Mouse (Mus musculus) CH12F3 (cell line): Measurements from ENCODE around the gene Dyx1c1.

ENCODE experiments used
- in situ Hi-C: fragments of 300-500 bp; cut with MboI; formaldehyde crosslinking; loops from 2 replicates; pipeline ENCODE4 v1.14.3; 2020; ENCODE audit warnings: low sequenced_read_pairs

Dyx1c1 gene

DNA sequence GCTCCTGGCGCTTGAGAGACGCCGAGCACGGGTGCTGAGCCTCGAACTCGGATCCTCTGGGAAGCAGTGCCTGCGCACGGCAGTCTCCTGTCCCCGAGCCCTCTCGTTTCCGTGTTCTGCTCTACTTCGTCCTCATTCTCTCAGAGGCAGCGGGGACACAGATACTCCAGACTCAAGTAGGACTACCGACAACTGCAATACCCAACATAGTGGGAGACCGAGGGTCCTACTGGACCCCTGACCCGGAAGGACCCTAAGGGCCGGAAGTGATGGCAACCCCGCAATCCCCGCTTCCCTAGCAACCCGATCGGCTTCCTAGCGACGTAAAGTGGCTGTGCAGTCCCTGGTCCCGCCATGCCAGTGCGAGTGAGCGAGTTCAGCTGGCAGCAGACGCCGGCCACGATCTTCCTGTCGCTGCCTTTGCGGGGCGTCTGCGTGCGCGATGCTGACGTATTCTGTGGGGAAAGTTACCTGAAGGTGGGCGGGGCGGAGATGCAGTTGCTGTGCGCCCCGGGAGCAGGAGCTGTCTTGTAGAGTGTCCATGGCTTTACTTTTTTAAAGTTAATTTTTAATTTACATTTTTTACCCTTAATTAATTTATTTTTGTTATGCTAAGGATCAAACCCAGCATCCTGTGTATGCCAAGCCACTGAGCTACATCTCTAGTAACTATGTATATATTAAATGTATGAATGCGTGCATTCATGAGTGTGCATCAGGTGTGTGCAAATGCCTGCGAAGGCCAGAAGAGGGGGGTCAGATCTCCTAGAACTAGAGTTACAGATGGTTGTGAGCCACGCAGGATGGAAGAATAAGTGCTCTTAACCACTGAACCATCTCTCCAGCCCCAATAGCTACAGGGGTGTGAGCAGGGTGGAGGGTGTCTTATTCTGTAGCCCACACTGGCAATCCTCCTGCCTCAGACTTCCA lies at the start of gene Dyx1c1, which contains the start of gene Gm44503:
Gene Dyx1c1, plus strand, starts transcription at position 265 of the 930 bp plus-strand sequence.
Gene Gm44503, plus strand, starts transcription at position 332 of the 930 bp plus-strand sequence.
- in situ Hi-C loops: no loop called here

DNA sequence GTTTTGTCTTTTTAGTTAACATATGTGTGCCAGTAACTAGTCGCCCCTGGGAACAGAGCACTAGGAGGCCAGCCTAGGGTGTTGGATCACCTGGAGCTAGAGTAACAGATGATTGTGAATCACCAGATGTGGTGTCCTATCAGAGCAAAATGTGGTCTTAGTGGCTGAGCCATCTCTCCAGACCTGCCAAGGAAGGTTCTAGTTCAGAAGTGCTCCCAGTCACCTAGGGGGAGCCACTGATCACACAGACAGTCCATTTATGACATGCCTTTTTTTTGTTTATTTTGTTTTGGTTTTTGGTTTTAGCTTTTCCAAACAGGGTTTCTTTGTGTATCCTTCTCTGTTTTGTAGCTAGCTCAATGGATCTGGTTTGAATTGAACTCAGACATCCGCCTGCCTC lies 47.2 kb upstream of the Dyx1c1 start:
- in situ Hi-C loops: no loop called here

DNA sequence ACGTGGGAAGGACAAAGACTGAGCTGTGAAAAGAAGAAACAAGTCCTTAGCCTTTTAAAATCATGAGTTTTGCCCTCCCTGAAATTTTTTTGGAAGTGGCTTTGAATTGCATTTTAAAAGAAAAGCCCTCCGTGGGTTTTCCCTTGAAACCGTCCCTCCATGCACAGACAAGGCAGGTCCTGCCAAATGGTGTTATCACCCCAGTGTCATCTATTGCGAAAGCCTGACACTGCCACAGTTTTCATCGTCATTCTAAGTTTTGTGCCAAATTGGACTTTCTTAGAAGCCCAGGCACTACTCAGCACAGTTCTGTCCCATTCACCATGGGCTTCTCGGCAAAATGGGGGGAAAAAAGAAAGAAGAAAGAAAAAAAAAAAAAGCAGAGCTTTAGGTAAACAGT lies 45.0 kb upstream of the Dyx1c1 start:
- in situ Hi-C loops: no loop called here

DNA sequence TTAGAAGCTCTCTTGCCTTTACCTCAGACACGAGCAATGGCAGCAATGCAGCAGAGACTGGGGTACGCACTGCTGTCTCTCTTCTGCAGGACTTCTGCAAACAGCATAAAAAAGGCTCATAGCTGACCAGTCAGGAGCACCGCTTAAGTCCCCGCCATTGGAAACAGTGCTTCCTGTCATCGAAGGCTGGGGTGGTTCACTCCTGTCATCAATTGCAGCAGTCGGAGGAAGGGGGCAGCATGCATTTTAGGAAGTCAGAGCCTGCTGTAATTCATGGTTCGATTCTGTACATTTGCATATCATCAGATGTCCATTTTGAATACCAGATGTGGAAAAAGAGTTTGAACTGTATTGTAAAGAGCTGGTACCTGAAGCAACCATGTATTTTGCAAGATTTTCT lies 42.9 kb upstream of the Dyx1c1 start:
- in situ Hi-C loops: no loop called here

DNA sequence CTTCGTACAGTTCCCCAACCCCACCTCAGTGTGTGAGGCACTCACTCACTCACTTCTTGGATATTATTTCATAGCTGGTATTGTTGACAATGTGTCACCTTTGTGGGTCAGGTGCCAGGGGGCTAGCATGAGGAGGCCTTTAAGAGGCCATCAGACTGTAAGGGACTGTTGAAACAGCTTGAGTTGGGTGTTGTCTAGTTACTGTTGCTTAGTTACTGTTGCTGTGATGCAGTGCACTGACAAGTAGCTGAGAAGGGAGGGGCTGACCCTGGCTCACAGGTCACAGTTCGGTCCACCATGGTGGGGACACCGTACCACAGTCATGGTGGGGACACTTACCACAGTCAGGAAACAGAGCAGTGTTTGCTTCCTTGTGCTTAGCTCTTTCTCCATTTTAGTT lies 35.5 kb upstream of the Dyx1c1 start:
- in situ Hi-C loops: no loop called here

- in situ Hi-C loops: no loop called here
These were observed 33.3 kb upstream of the Dyx1c1 start, which contains the start of gene Pygo1 for GRCm38 (mm10) chr9:72925021-72925934. Gene Pygo1 (plus strand): TSS chr9:72925645.

GRCm38 (mm10) chr9:72925935-72926258 lies 32.7 kb upstream of the Dyx1c1 start:
- in situ Hi-C loops: no loop called here

GRCm38 (mm10) chr9:72931166-72931790 lies 27.3 kb upstream of the Dyx1c1 start:
- in situ Hi-C loops: no loop called here

- in situ Hi-C loops: no loop called here
These were observed 23.3 kb upstream of the Dyx1c1 start for GRCm38 (mm10) chr9:72935309-72935708.

DNA sequence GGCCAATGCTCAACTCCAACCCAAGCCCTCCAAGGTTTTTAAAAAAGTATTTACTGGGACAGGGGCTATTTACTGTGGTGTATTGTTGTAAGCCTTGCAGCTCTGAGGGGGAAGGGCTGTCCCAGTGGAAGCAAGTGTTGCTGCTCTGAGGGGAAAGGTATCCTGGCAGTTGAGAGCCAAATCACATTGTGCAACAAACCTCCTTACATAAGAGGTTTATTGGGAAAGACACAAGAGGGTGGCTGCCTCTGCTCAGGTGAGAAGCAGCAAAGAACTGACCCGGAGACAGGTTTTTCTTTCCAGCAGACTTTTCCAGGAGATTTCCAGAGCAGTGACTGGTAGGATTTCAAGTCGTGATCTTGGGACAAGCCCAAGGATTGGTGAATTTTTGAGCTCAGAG lies 22.3 kb upstream of the Dyx1c1 start:
- in situ Hi-C loops: no loop called here

DNA sequence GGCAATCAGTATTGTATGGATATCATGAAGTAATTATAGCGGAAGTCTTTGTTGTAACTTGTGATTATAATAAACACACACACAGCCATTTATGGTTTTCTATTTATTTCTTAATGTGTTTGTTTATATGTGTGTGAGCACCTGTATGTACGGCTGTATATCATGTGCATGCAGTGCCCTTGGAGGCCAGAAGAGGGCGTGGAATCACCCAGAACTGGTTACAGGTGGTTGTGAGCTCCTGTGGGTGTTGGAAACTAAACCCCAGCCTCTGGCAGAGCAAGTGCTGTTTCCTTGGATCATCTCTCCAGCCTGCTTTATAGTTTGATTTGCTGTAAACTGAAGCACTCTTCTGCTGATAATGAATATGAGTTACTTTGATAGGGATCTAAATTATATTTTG lies 15.2 kb upstream of the Dyx1c1 start:
- in situ Hi-C loops: no loop called here

- in situ Hi-C loops: no loop called here
These were observed 14.3 kb upstream of the Dyx1c1 start for GRCm38 (mm10) chr9:72944286-72944685.

DNA sequence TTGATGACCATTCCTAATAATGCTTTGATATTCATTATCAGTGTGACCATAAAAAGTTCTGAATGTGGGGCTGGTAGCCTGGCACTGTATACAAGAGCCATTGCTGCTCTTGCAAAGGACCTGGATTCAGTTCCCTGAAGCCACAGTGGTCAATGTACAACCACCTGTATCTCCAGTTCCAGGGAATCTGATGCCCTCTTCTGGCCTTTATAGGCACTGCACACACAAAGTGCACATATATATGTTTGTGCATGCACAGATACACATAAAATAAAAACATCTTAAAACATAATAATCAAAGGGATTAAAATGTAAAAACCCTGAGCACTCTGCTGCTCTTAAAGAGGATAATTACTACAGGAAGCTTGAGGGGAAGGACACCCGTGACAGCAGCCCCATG lies 11.6 kb upstream of the Dyx1c1 start:
- in situ Hi-C loops: no loop called here

GRCm38 (mm10) chr9:72949572-72949971 lies 9.0 kb upstream of the Dyx1c1 start:
- in situ Hi-C loops: no loop called here

GRCm38 (mm10) chr9:72954746-72955145 lies 3.8 kb upstream of the Dyx1c1 start:
- in situ Hi-C loops: no loop called here

DNA sequence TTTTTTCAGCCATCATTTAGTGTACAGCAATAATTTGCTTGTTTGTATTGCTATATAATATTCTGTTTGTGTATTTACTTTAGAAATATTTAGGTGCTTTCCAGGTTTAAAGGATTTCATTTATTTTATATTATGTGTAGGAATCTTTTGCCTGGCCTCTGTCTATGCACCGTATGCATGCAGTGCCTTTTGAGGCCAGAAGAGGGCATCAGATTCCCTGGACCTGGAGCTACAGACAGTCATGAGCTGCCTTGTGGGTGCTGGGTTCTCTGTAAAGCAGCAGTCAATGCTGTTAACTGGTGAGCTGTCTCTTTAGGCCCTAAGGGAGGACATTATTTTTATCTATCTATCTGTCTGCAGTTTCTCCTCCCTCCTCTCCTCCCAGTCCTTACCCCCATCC lies 3.0 kb upstream of the Dyx1c1 start:
- in situ Hi-C loops: no loop called here

GRCm38 (mm10) chr9:72961346-72961745 lies 2.8 kb downstream of the Dyx1c1 start:
- in situ Hi-C loops: loop anchor here (10.0 kb wide), 1 partner anchor 133 kb away; no protein-coding TSS in a partner anchor

GRCm38 (mm10) chr9:72961959-72962358 lies 3.4 kb downstream of the Dyx1c1 start:
- in situ Hi-C loops: loop anchor here (10.0 kb wide), 1 partner anchor 133 kb away; no protein-coding TSS in a partner anchor

GRCm38 (mm10) chr9:72968349-72969061 lies 9.9 kb downstream of the Dyx1c1 start:
- in situ Hi-C loops: loop anchor here (10.0 kb wide), 1 partner anchor 126 kb away; no protein-coding TSS in a partner anchor

DNA sequence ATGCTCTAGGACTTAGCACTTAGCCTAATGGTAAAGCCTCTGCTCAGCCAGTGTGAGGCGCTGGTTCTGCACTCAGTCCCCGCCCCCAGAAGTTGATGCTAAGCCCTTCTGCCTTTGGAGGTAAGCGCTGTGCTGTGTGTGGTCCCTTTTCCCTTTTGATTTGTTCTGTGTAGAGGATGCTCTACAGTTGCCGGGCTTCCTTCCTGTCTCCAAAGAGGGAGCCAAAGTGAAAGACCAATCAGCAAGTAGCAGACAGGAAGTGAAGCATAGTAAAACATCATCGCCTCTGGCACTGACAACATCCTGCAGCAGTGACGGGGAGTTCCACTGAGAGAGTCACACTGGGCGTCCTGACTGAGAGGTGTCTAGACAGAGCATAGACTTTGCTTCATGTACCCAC lies 11.3 kb downstream of the Dyx1c1 start:
- in situ Hi-C loops: loop anchor here (10.0 kb wide), 1 partner anchor 125 kb away; no protein-coding TSS in a partner anchor
